Mouse (Mus musculus) CH12.LX (cell line): ENCODE measurements around the gene Sall4. TPM values are rescaled to one million over a fixed set of nuclear protein-coding genes. Genes with fewer than 3 reads are reported as not detected.

Experiments
- DNase-seq: peaks from one replicate; pipeline ENCODE4 v3.0.0-alpha.2; 2013; ENCODE audit errors: extremely low read depth
- H3K27ac ChIP-seq: 2 replicates; pipeline ENCODE4 v1.5.1; 2012; ENCODE audit warnings: low read depth, mild to moderate bottlenecking, control low read depth, moderate library complexity; ENCODE audit not compliant: insufficient read depth
- H3K27me3 ChIP-seq: replicated peaks from 2 replicates; pipeline ENCODE3; 2012; ENCODE audit warnings: inconsistent platforms
- H3K36me3 ChIP-seq, 2 experiments: replicated peaks in 1 of 2; 2 replicates each; pipeline versions ENCODE3 to v1.6.1; 2012; ENCODE audit warnings: inconsistent platforms in 1 of 2, low read length in 1 of 2, mild to moderate bottlenecking in 1 of 2, mixed read lengths in 1 of 2, moderate library complexity in 1 of 2; ENCODE audit not compliant: control insufficient read depth in 1 of 2, insufficient read depth in 1 of 2
- H3K4me1 ChIP-seq, 2 experiments: 2 replicates each; pipeline ENCODE4 v1.6.1; 2012; ENCODE audit warnings: inconsistent platforms in 1 of 2, moderate library complexity in 1 of 2; ENCODE audit not compliant: insufficient read depth in 2 of 2, control insufficient read depth in 1 of 2
- H3K4me2 ChIP-seq: 2 replicates; pipeline ENCODE4 v1.6.1; 2012; ENCODE audit warnings: low read depth, mild to moderate bottlenecking, control low read depth; ENCODE audit not compliant: poor library complexity, insufficient read depth, severe bottlenecking
- H3K4me3 ChIP-seq, 3 experiments: fragments of 150-350 bp in 1 of 3; sonication (generic) in 1 of 3; replicated peaks in 1 of 3; 2 replicates each; pipeline versions ENCODE3 to v1.5.1; 2011 to 2012; ENCODE audit warnings: low read depth in 2 of 3, low read length in 2 of 3, mild to moderate bottlenecking in 2 of 3, moderate library complexity in 2 of 3, control low read depth in 1 of 3, improper control_type of control experiment in 1 of 3, inconsistent platforms in 1 of 3, mixed read lengths in 1 of 3; ENCODE audit not compliant: poor library complexity in 1 of 3
- H3K79me2 ChIP-seq: replicated peaks from 2 replicates; pipeline ENCODE4 v1.6.1; 2012; ENCODE audit warnings: mild to moderate bottlenecking, moderate library complexity; ENCODE audit not compliant: control insufficient read depth, poor library complexity, insufficient read depth, severe bottlenecking; ENCODE audit errors: extremely low read depth
- H3K9ac ChIP-seq: 2 replicates; pipeline ENCODE4 v1.6.1; 2012; ENCODE audit warnings: low read depth, mild to moderate bottlenecking, control low read depth, moderate library complexity; ENCODE audit not compliant: insufficient read depth
- H3K9me3 ChIP-seq: replicated peaks from 2 replicates; pipeline ENCODE3; 2012; ENCODE audit warnings: low read length, inconsistent platforms, mixed read lengths
- BHLHE40 ChIP-seq: IDR thresholded peaks from 2 replicates; pipeline ENCODE4 v1.6.1; 2011; ENCODE audit warnings: mild to moderate bottlenecking, low read depth, low read length, improper control_type of control experiment
- CHD2 ChIP-seq: IDR thresholded peaks from 2 replicates; pipeline ENCODE4 v1.6.1; 2011; ENCODE audit warnings: low read length, improper control_type of control experiment
- ELF1 ChIP-seq: IDR thresholded peaks from 2 replicates; pipeline ENCODE4 v1.6.1; 2014; ENCODE audit warnings: low read depth, mild to moderate bottlenecking, inconsistent platforms, low read length, improper control_type of control experiment
- EP300 ChIP-seq: IDR thresholded peaks from 2 replicates; pipeline ENCODE4 v1.6.1; 2011; ENCODE audit warnings: low read length, improper control_type of control experiment
- GABPA ChIP-seq: IDR thresholded peaks from 2 replicates; pipeline ENCODE4 v1.6.1; 2012; ENCODE audit warnings: low read depth, low read length, improper control_type of control experiment, inconsistent platforms; ENCODE audit not compliant: insufficient replicate concordance
- HCFC1 ChIP-seq: IDR thresholded peaks from 2 replicates; pipeline ENCODE4 v1.6.1; 2012; ENCODE audit warnings: low read depth, mild to moderate bottlenecking, inconsistent platforms, low read length, improper control_type of control experiment
- JUN ChIP-seq: IDR thresholded peaks from 2 replicates; pipeline ENCODE4 v1.6.1; 2011; ENCODE audit warnings: low read depth, mild to moderate bottlenecking, low read length, improper control_type of control experiment, moderate library complexity; ENCODE audit not compliant: insufficient read depth
- KAT2A ChIP-seq: IDR thresholded peaks from 2 replicates; pipeline ENCODE4 v1.6.1; 2012; ENCODE audit warnings: low read length, improper control_type of control experiment, inconsistent platforms; ENCODE audit not compliant: insufficient replicate concordance
- MAFK ChIP-seq: IDR thresholded peaks from 2 replicates; pipeline ENCODE4 v1.6.1; 2011; ENCODE audit warnings: low read length, improper control_type of control experiment; ENCODE audit not compliant: insufficient replicate concordance
- MAX ChIP-seq: IDR thresholded peaks from 2 replicates; pipeline ENCODE4 v1.6.1; 2011; ENCODE audit warnings: low read length, improper control_type of control experiment
- MAZ ChIP-seq: IDR thresholded peaks from 2 replicates; pipeline ENCODE4 v1.6.1; 2012; ENCODE audit warnings: low read depth, mild to moderate bottlenecking, inconsistent platforms, low read length, improper control_type of control experiment, moderate library complexity
- MYC ChIP-seq: IDR thresholded peaks from 2 replicates; pipeline ENCODE4 v1.6.1; 2011; ENCODE audit warnings: low read depth, mild to moderate bottlenecking, improper control_type of control experiment, low read length
- NELFE ChIP-seq: IDR thresholded peaks from 2 replicates; pipeline ENCODE4 v1.6.1; 2011; ENCODE audit warnings: low read depth, low read length, improper control_type of control experiment
- NRF1 ChIP-seq: IDR thresholded peaks from 2 replicates; pipeline ENCODE4 v1.6.1; 2014; ENCODE audit warnings: low read depth, mild to moderate bottlenecking, inconsistent platforms, low read length, improper control_type of control experiment, moderate library complexity
- PAX5 ChIP-seq: IDR thresholded peaks from 2 replicates; pipeline ENCODE4 v1.6.1; 2012; ENCODE audit warnings: low read length, inconsistent platforms, mixed read lengths
- POLR2A ChIP-seq: IDR thresholded peaks from 2 replicates; pipeline ENCODE4 v1.6.1; 2011; ENCODE audit warnings: low read depth, mild to moderate bottlenecking, improper control_type of control experiment, low read length
- POLR2AphosphoS2 ChIP-seq: IDR thresholded peaks from 2 replicates; pipeline ENCODE4 v1.6.1; 2011; ENCODE audit warnings: low read depth, low read length, improper control_type of control experiment
- RAD21 ChIP-seq: IDR thresholded peaks from 2 replicates; pipeline ENCODE4 v1.6.1; 2011; ENCODE audit warnings: low read depth, mild to moderate bottlenecking, low read length, improper control_type of control experiment, moderate library complexity
- SIN3A ChIP-seq: IDR thresholded peaks from 2 replicates; pipeline ENCODE4 v1.6.1; 2012; ENCODE audit warnings: low read length, improper control_type of control experiment, inconsistent platforms
- TBP ChIP-seq: conservative IDR thresholded peaks from 2 replicates; pipeline ENCODE4 v1.6.1; 2011; ENCODE audit warnings: low read depth, low read length, improper control_type of control experiment
- UBTF ChIP-seq: IDR thresholded peaks from 2 replicates; pipeline ENCODE4 v1.6.1; 2012; ENCODE audit warnings: low read depth, mild to moderate bottlenecking, inconsistent platforms, low read length, improper control_type of control experiment, moderate library complexity
- USF2 ChIP-seq: conservative IDR thresholded peaks from 2 replicates; pipeline ENCODE4 v1.6.1; 2011; ENCODE audit warnings: low read depth, low read length, improper control_type of control experiment
- ZC3H11A ChIP-seq: IDR thresholded peaks from 2 replicates; pipeline ENCODE4 v1.6.1; 2012; ENCODE audit warnings: low read depth, mild to moderate bottlenecking, inconsistent platforms, low read length, improper control_type of control experiment
- ZKSCAN1 ChIP-seq: IDR thresholded peaks from 2 replicates; pipeline ENCODE4 v1.6.1; 2012; ENCODE audit warnings: low read depth, inconsistent platforms, low read length, improper control_type of control experiment, borderline replicate concordance
- ZMIZ1 ChIP-seq: IDR thresholded peaks from 2 replicates; pipeline ENCODE4 v1.6.1; 2012; ENCODE audit warnings: low read depth, mild to moderate bottlenecking, inconsistent platforms, low read length, improper control_type of control experiment
- ZNF384 ChIP-seq: IDR thresholded peaks from 2 replicates; pipeline ENCODE4 v1.6.1; 2012; ENCODE audit warnings: low read depth, low read length, improper control_type of control experiment, inconsistent platforms
- dilution Hi-C: fragments of 300-500 bp; cut with MboI; formaldehyde crosslinking; loops from 2 replicates; pipeline ENCODE4 v1.14.3; 2020; ENCODE audit warnings: low sequenced_read_pairs; ENCODE audit not compliant: extremely low pct_unique_long_range_greater_than_20kb, extremely low pct_ligation_motif_present
- in situ Hi-C: fragments of 300-500 bp; cut with MboI; formaldehyde crosslinking; loops from 3 replicates; pipeline ENCODE4 v1.14.3; 2019; ENCODE audit warnings: low sequenced_read_pairs, low pct_ligation_motif_present, low pct_unique_long_range_greater_than_20kb, mixed read lengths
- polyA plus RNA-seq: library from polyadenylated mRNA; unstranded; fragments of >175 nt; gene quantifications from 2 replicates; pipeline ENCODE4 v1.2.1, GENCODE M21; 2012; ENCODE audit warnings: low read depth; ENCODE audit not compliant: insufficient read length
- total RNA-seq, 2 experiments: library from RNA; depleted of rRNA; stranded (reverse); fragments of 300-350 nt in 1 of 2; fragments of >200 nt in 1 of 2; gene quantifications; 2 replicates each; pipeline ENCODE4 v1.2.3; 2012 to 2014

The Sall4 gene
- total and polyA plus RNA-seq, 3 experiments: not detected

DNA sequence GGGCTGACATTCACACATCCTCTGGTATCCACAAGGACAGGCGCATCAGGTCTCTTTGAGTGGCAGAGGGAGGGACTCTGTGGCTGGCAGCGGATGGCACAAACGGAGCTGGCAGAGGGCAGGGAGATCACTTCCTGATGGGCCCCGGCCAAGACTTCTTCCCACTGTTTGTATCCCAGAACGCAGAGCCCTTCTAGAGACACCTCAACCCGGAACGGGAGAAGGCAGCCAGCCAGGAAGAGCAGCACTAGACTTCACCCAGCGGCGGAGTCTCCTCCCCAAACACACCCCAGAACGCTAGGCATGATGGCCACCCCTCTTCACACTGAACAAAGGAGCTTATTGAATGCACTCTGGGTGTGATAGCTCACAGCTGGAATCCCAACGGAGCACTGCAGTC, 33.7 kb downstream of the Sall4 start:
- dilution Hi-C loops: no loop called here
- H3K4me3 ChIP-seq: no peak overlapping the region

DNA sequence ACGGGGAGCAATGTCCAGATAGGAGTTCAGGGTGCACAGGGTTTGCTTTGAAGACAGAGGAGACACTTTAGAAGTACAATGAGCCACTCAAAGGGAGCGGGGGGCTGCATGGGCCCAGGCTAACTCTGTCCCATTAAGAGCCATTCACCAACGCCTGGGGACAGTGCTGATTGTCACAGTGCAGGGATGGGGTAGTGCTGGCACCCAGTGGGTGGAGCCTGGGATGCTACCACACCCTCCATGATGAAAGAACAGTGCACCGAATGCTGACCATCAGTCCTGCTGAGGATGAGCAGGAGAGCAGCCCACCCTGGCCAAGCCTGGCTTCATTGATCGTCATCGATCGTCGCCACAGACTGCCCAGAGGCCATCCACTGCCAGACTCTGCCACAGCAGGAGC, 36.5 kb downstream of the Sall4 start:
- H3K36me3 ChIP-seq: no peaks in the 10 kb centered on the region
- H3K4me1 ChIP-seq: no peaks in the 10 kb centered on the region
- H3K4me3 ChIP-seq: no peak overlapping the region
- no peaks in the 10 kb centered on the region for H3K79me2 ChIP-seq
- H3K4me2 ChIP-seq: no peak overlapping the region
- dilution Hi-C loops: no loop called here
- no peak overlapping the region for H3K9ac ChIP-seq
- H3K27ac ChIP-seq: no peak overlapping the region
- DNase-seq: no peak
- peaks cover 3% of the 10 kb centered on the region for H3K9me3 ChIP-seq
- peaks cover 11% of the 10 kb centered on the region for H3K27me3 ChIP-seq
- no peak for TF ChIP-seq CHD2
- TF ChIP-seq RAD21: no peak
- TF ChIP-seq EP300: no peak
- no peak for TF ChIP-seq POLR2A
- TF ChIP-seq PAX5: no peak
- TF ChIP-seq ZKSCAN1: no peak
- no peak for TF ChIP-seq UBTF
- no peak for TF ChIP-seq ZMIZ1
- TF ChIP-seq HCFC1: no peak
- no peak for TF ChIP-seq JUN
- no peak for TF ChIP-seq TBP
- no peak for TF ChIP-seq ZC3H11A
- no peak for TF ChIP-seq BHLHE40
- no peak for TF ChIP-seq SIN3A
- no peak for TF ChIP-seq KAT2A
- in situ Hi-C loops: no loop called here

More for the DNA sequence above, 33.7 kb downstream of the Sall4 start:
- Histone ChIP-seq H3K36me3 (no peaks in the 10 kb centered on the region), H3K79me2 (no peaks in the 10 kb centered on the region), H3K27ac (no peak overlapping the region)
- in situ Hi-C loops: no loop called here
- no peak for DNase-seq
- TF ChIP-seq RAD21 (no peak), BHLHE40 (no peak), NRF1 (no peak), MAX (no peak), NELFE (no peak), MYC (no peak), TBP (no peak), HCFC1 (no peak), GABPA (no peak), MAFK (no peak), ZC3H11A (no peak), POLR2A (no peak), ZNF384 (no peak), CHD2 (no peak), ZMIZ1 (no peak), USF2 (no peak), ZKSCAN1 (no peak), ELF1 (no peak), MAZ (no peak), POLR2AphosphoS2 (no peak)
- TF ChIP-seq, all 38 proteins: peak for 0
- Histone ChIP-seq H3K27me3 (peaks cover 10% of the 10 kb centered on the region), H3K4me2 (no peak overlapping the region), H3K9me3 (peaks cover 3% of the 10 kb centered on the region), H3K9ac (no peak overlapping the region), H3K4me1 (no peaks in the 10 kb centered on the region)
